ENCODE assay signal across 19 mouse cellular contexts in genomic region chr13:34441347-34441746, GRCm38 (mm10).
"Had no signal": no experiment of that assay in that cellular context is flagged by ENCODE, and none has a peak within 500 bp of the region (broad histone marks: within the 10 kb centered on the region; RNA-seq: fewer than 3 reads in every experiment).

No protein-coding gene starts in this region.

- H3K9me3 ChIP-seq: intestine, embryonic 15.5 days; limb, embryonic 10.5 days; limb, embryonic 13.5 days; liver, embryonic 15.5 days; stomach, embryonic 15.5 days had no signal

- H3K4me3 ChIP-seq: intestine, embryonic 15.5 days; layer of hippocampus, adult 2 months; limb, embryonic 10.5 days; limb, embryonic 13.5 days; liver, embryonic 15.5 days; stomach, embryonic 15.5 days had no signal

- H3K36me3 ChIP-seq: intestine, embryonic 15.5 days; limb, embryonic 10.5 days; limb, embryonic 13.5 days; liver, embryonic 15.5 days; stomach, embryonic 15.5 days had no signal

- H3K4me1 ChIP-seq: intestine, embryonic 15.5 days; limb, embryonic 10.5 days; limb, embryonic 13.5 days; liver, embryonic 15.5 days; stomach, embryonic 15.5 days had no signal

- H3K4me2 ChIP-seq: intestine, embryonic 15.5 days; limb, embryonic 13.5 days; liver, embryonic 11.5 days; liver, embryonic 15.5 days; midbrain, embryonic 11.5 days; stomach, embryonic 15.5 days had no signal

- H3K9ac ChIP-seq: intestine, embryonic 15.5 days; limb, embryonic 13.5 days; liver, embryonic 15.5 days; stomach, embryonic 15.5 days had no signal

- DNase-seq: kidney, adult 11 months; kidney, adult 9 months; kidney, postnatal 10 days; kidney, postnatal 4 days; layer of hippocampus, adult 9-11 months; lung, adult 2 months; lung, postnatal 14 days; lung, postnatal 4 days; right cerebral cortex, postnatal 25 days; spleen, adult 18-20 months; thymus, postnatal 36 days had no signal

- H3K27me3 ChIP-seq: intestine, embryonic 15.5 days; limb, embryonic 13.5 days; liver, embryonic 15.5 days; stomach, embryonic 15.5 days had no signal

- H3K27ac ChIP-seq: intestine, embryonic 15.5 days; layer of hippocampus, adult 2 months; limb, embryonic 10.5 days; limb, embryonic 13.5 days; liver, embryonic 15.5 days; stomach, embryonic 15.5 days had no signal

- ATAC-seq: intestine, embryonic 15.5 days had no signal
